Mouse (Mus musculus) lung, adult 2 months (tissue): Measurements from ENCODE around the gene Isl2.

Experiments used
- CTCF ChIP-seq: fragments of 200-500 bp; IDR thresholded peaks from 2 replicates; pipeline ENCODE4 v1.5.1; 2011; ENCODE audit warnings: mild to moderate bottlenecking, low read length, control low read depth; ENCODE audit not compliant: insufficient read depth
- POLR2A ChIP-seq: fragments of 200-500 bp; IDR thresholded peaks from 2 replicates; pipeline ENCODE4 v1.6.1; 2011; ENCODE audit warnings: low read depth, mild to moderate bottlenecking, control low read depth, low read length, borderline replicate concordance; ENCODE audit errors: extremely low read depth

- no peak for TF ChIP-seq POLR2A
- no peak for TF ChIP-seq CTCF
These were observed 47.7 kb downstream of the Isl2 start for GRCm38 (mm10) chr9:55586141-55586540.
